Mouse (Mus musculus): ENCODE data around the gene Armc3. TPM values are rescaled to one million over a fixed set of nuclear protein-coding genes. Genes with fewer than 3 reads are reported as not detected.

Gene Armc3
- polyA plus RNA-seq, 1 experiment from 2014 or later: 2.1 TPM

- Histone ChIP-seq H3K9ac (no peak overlapping the region), H3K9me3 (ENCODE audit: control insufficient read depth, low read length) (no peaks in the 10 kb centered on the region), H3K27me3 (ENCODE audit: control insufficient read depth, insufficient read depth, low read length) (no peaks in the 10 kb centered on the region), H3K4me3 (replicated peaks; ENCODE audit: low read length) (no peak overlapping the region), H3K36me3 (replicated peaks; ENCODE audit: control insufficient read depth, insufficient read depth) (no peaks in the 10 kb centered on the region), H3K27ac (no peak overlapping the region), H3K4me2 (replicated peaks) (no peak overlapping the region), H3K4me1 (replicated peaks; ENCODE audit: control insufficient read depth, insufficient read depth, low read length) (no peaks in the 10 kb centered on the region)
- DNase-seq (ENCODE audit: low spot score): no peak
- ATAC-seq (ENCODE audit: low FRiP score): no peak
- 84% methylated on average over 4 of the region's 4 CpGs for whole genome bisulfite sequencing
These were observed 128.7 kb downstream of the Armc3 start for GRCm38 (mm10) chr2:19327811-19328210.

- no peaks in the 10 kb centered on the region for H3K36me3 ChIP-seq (replicated peaks; ENCODE audit: control insufficient read depth, insufficient read depth)
- H3K4me1 ChIP-seq (replicated peaks; ENCODE audit: control insufficient read depth, insufficient read depth, low read length): no peaks in the 10 kb centered on the region
- no peaks in the 10 kb centered on the region for H3K9me3 ChIP-seq (ENCODE audit: control insufficient read depth, low read length)
- no peak overlapping the region for H3K9ac ChIP-seq
- peak overlapping the region; percentile 2; the same call in 1 of the 2 replicates for H3K4me3 ChIP-seq (replicated peaks; ENCODE audit: low read length)
- no peak overlapping the region for H3K27ac ChIP-seq
- DNase-seq (ENCODE audit: low spot score) (no peak), ATAC-seq (ENCODE audit: low FRiP score) (peak; percentile 21; the same call in 1 of the 2 replicates)
- WGBS: 46% methylated on average over 10 of the region's 10 CpGs
- H3K27me3 ChIP-seq (ENCODE audit: control insufficient read depth, insufficient read depth, low read length): no peaks in the 10 kb centered on the region
- H3K4me2 ChIP-seq (replicated peaks): peak overlapping the region; percentile 20; the same call in 1 of the 2 replicates
These were observed 145.0 kb downstream of the Armc3 start for GRCm38 (mm10) chr2:19343901-19344635.

GRCm38 (mm10) chr2:19344636-19345413, 145.7 kb downstream of the Armc3 start:
- DNase-seq (ENCODE audit: low spot score) (peak; percentile 96), ATAC-seq (ENCODE audit: low FRiP score) (peak; percentile 89)
- Histone ChIP-seq H3K36me3 (replicated peaks; ENCODE audit: control insufficient read depth, insufficient read depth) (no peaks in the 10 kb centered on the region), H3K9me3 (ENCODE audit: control insufficient read depth, low read length) (no peaks in the 10 kb centered on the region), H3K4me1 (replicated peaks; ENCODE audit: control insufficient read depth, insufficient read depth, low read length) (no peaks in the 10 kb centered on the region), H3K9ac (peak overlapping the region; percentile 34; the same call in 1 of the 2 replicates), H3K27me3 (ENCODE audit: control insufficient read depth, insufficient read depth, low read length) (no peaks in the 10 kb centered on the region), H3K4me2 (replicated peaks) (peak overlapping the region; percentile 20), H3K4me3 (replicated peaks; ENCODE audit: low read length) (peak overlapping the region; percentile 2; the same call in 1 of the 2 replicates), H3K27ac (no peak overlapping the region)
- 27% methylated on average over 20 of the region's 20 CpGs for WGBS

GRCm38 (mm10) chr2:19345414-19345964, 146.4 kb downstream of the Armc3 start:
- Histone ChIP-seq H3K36me3 (replicated peaks; ENCODE audit: control insufficient read depth, insufficient read depth) (no peaks in the 10 kb centered on the region), H3K4me2 (replicated peaks) (peak overlapping the region; percentile 20), H3K4me3 (replicated peaks; ENCODE audit: low read length) (no peak overlapping the region), H3K4me1 (replicated peaks; ENCODE audit: control insufficient read depth, insufficient read depth, low read length) (no peaks in the 10 kb centered on the region), H3K27ac (no peak overlapping the region), H3K27me3 (ENCODE audit: control insufficient read depth, insufficient read depth, low read length) (no peaks in the 10 kb centered on the region), H3K9me3 (ENCODE audit: control insufficient read depth, low read length) (no peaks in the 10 kb centered on the region), H3K9ac (no peak overlapping the region)
- 76% methylated on average over 5 of the region's 5 CpGs for WGBS
- DNase-seq (ENCODE audit: low spot score) (no peak), ATAC-seq (ENCODE audit: low FRiP score) (peak; percentile 43; the same call in 1 of the 2 replicates)

DNA sequence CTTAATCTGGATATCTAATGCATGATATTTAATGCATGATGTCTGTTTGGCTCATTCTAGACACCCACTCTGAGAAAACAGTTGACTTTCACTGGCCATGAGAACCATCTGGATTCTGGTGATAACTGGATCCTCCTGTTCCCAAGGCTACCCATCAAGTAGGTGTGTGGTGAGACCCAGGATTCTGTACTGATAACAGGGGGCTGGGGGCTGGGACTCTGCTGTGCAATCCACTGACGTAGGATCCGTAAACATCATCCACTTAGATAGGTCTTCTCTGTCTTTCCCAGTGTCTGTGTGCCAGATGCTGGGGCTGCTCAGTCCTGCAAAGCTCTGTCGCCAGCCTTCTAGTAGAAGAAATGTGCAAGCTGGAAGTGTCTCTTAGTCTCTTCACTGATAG, 149.4 kb downstream of the Armc3 start:
- Histone ChIP-seq H3K4me2 (replicated peaks) (no peak overlapping the region), H3K9me3 (ENCODE audit: control insufficient read depth, low read length) (no peaks in the 10 kb centered on the region), H3K27ac (no peak overlapping the region), H3K36me3 (replicated peaks; ENCODE audit: control insufficient read depth, insufficient read depth) (no peaks in the 10 kb centered on the region), H3K9ac (no peak overlapping the region), H3K4me3 (replicated peaks; ENCODE audit: low read length) (no peak overlapping the region), H3K4me1 (replicated peaks; ENCODE audit: control insufficient read depth, insufficient read depth, low read length) (no peaks in the 10 kb centered on the region), H3K27me3 (ENCODE audit: control insufficient read depth, insufficient read depth, low read length) (no peaks in the 10 kb centered on the region)
- no peak for DNase-seq (ENCODE audit: low spot score)
- 85% methylated on average over 3 of the region's 3 CpGs for WGBS
- ATAC-seq (ENCODE audit: low FRiP score): no peak

DNA sequence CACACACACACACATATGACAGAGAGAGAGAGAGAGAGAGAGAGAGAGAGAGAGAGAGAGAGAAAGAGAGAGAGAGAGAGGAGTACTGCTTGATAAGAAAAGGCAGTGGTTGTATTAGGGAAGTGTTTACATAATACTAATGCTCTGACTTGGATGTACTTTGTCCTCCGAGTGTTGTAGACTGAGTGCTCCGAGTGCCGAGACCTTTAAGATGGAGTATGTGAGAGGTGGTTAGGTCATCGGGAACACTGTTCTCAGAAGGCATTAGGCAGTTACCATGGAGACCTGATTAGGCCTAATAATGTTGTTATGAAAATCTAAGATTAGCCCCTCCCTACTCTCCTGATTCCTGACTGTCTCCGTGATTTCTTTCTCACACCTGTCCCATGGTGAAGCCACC, 151.1 kb downstream of the Armc3 start:
- H3K9ac ChIP-seq: no peak overlapping the region
- H3K9me3 ChIP-seq (ENCODE audit: control insufficient read depth, low read length): no peaks in the 10 kb centered on the region
- H3K4me3 ChIP-seq (replicated peaks; ENCODE audit: low read length): no peak overlapping the region
- 80% methylated on average over 5 of the region's 5 CpGs for WGBS
- no peaks in the 10 kb centered on the region for H3K27me3 ChIP-seq (ENCODE audit: control insufficient read depth, insufficient read depth, low read length)
- DNase-seq (ENCODE audit: low spot score) (no peak), ATAC-seq (ENCODE audit: low FRiP score) (no peak)
- no peak overlapping the region for H3K27ac ChIP-seq
- H3K4me2 ChIP-seq (replicated peaks): no peak overlapping the region
- no peaks in the 10 kb centered on the region for H3K4me1 ChIP-seq (replicated peaks; ENCODE audit: control insufficient read depth, insufficient read depth, low read length)
- H3K36me3 ChIP-seq (replicated peaks; ENCODE audit: control insufficient read depth, insufficient read depth): no peaks in the 10 kb centered on the region

DNA sequence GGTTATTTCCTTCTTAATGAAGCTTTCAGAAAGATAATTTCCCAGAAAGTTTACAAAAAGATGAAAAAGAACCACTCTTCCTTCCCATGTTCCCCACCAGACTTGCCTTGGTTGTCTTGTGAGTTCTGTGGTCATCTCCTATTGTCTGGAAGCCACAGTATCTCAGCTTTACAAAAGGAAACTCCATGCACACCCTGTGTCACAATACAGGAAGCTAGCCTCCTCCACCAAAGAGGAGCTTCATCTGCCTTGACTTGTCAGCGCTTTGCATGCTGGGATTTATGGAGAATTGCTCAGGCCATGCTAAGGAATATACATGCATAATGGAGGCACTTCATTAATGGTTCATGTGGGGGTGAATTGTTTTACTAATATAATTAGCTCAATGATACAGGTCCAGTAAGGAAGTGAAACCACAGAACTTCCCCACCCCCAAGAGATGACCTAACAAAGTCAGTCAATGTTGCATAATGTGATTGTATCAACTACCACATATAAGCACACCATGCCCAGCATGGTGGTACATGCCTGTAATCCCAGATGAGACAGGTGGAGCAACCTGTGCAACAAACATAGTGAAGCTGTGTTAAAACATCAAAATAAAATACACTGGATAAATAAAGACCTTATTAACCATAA, 152.6 kb downstream of the Armc3 start:
- H3K4me2 ChIP-seq (replicated peaks): no peak overlapping the region
- no peak overlapping the region for H3K4me3 ChIP-seq (replicated peaks; ENCODE audit: low read length)
- no peaks in the 10 kb centered on the region for H3K27me3 ChIP-seq (ENCODE audit: control insufficient read depth, insufficient read depth, low read length)
- H3K36me3 ChIP-seq (replicated peaks; ENCODE audit: control insufficient read depth, insufficient read depth): no peaks in the 10 kb centered on the region
- H3K4me1 ChIP-seq (replicated peaks; ENCODE audit: control insufficient read depth, insufficient read depth, low read length): no peaks in the 10 kb centered on the region
- no peak for ATAC-seq (ENCODE audit: low FRiP score)
- 95% methylated on average over 1 of the region's 1 CpGs for WGBS
- no peak overlapping the region for H3K9ac ChIP-seq
- H3K27ac ChIP-seq: no peak overlapping the region
- no peaks in the 10 kb centered on the region for H3K9me3 ChIP-seq (ENCODE audit: control insufficient read depth, low read length)
- DNase-seq (ENCODE audit: low spot score): no peak

- no peaks in the 10 kb centered on the region for H3K9me3 ChIP-seq (ENCODE audit: control insufficient read depth, low read length)
These were observed 154.1 kb downstream of the Armc3 start for GRCm38 (mm10) chr2:19353158-19353557.

More at GRCm38 (mm10) chr2:19353158-19353557, 154.1 kb downstream of the Armc3 start:
- Histone ChIP-seq H3K4me1 (replicated peaks; ENCODE audit: control insufficient read depth, insufficient read depth, low read length) (no peaks in the 10 kb centered on the region), H3K27ac (no peak overlapping the region), H3K9ac (no peak overlapping the region), H3K27me3 (ENCODE audit: control insufficient read depth, insufficient read depth, low read length) (no peaks in the 10 kb centered on the region), H3K4me2 (replicated peaks) (no peak overlapping the region), H3K36me3 (replicated peaks; ENCODE audit: control insufficient read depth, insufficient read depth) (no peaks in the 10 kb centered on the region), H3K4me3 (replicated peaks; ENCODE audit: low read length) (no peak overlapping the region)
- DNase-seq (ENCODE audit: low spot score) (no peak), ATAC-seq (ENCODE audit: low FRiP score) (no peak)
- 92% methylated on average over 2 of the region's 2 CpGs for WGBS

Measured in hindbrain, embryonic 14.5 days (tissue).